Comparison of ENCODE assay signal across 11 mouse cellular contexts in genomic region chr4:101252781-101253622, GRCm38 (mm10). TPM values are rescaled to one million over a fixed set of nuclear protein-coding genes. Genes with fewer than 3 reads are reported as not detected.
DNase-seq lines count a peak whose midpoint lies in the region; ATAC-seq and TF ChIP-seq lines count a peak whose summit lies in the region.
"Had no signal": no experiment of that assay in that cellular context is flagged by ENCODE, and none has a peak within 500 bp of the region (broad histone marks: within the 10 kb centered on the region; RNA-seq: fewer than 3 reads in every experiment).

No protein-coding gene starts in this region.

- no peaks in the 10 kb centered on the region for H3K27me3 ChIP-seq in forebrain, embryonic 11.5 days (ENCODE audit: control insufficient read depth, insufficient read depth, low read length)

- peak; percentile 36 for DNase-seq in kidney, adult 9 months
- DNase-seq in kidney, postnatal 10 days: no peak
- DNase-seq in T-cell, adult 2 months (ENCODE audit: low spot score): peak; percentile 29
- peak; percentile 62 for DNase-seq in induced T-regulatory cell, adult 2 months (ENCODE audit: low read depth)
- peak; percentile 62 for DNase-seq in naive thymus-derived CD4-positive, alpha-beta T cell, adult 2 months (ENCODE audit: low read depth)
- no peak for DNase-seq in embryo, embryonic 10.5 days (ENCODE audit: low spot score)
- no peak for DNase-seq in forebrain, embryonic 11.5 days (ENCODE audit: low spot score)
- DNase-seq in lung, adult 2 months: no peak
- DNase-seq: adrenal gland, adult 8-10 months; kidney, postnatal 25 days had no signal

- H3K27ac ChIP-seq in forebrain, embryonic 11.5 days (ENCODE audit: low read depth, low read length): no peak overlapping the region

- no peaks in the 10 kb centered on the region for H3K36me3 ChIP-seq in forebrain, embryonic 11.5 days (ENCODE audit: control insufficient read depth, insufficient read depth, low read length)

- ATAC-seq in forebrain, embryonic 11.5 days (replicated peaks; ENCODE audit: low FRiP score): no peak
- ATAC-seq: hindbrain, embryonic 16.5 days had no signal

- H3K4me1 ChIP-seq in forebrain, embryonic 11.5 days (replicated peaks; ENCODE audit: control insufficient read depth, insufficient read depth, low read length): no peaks in the 10 kb centered on the region
- H3K4me1 ChIP-seq in lung, adult 2 months (ENCODE audit: control insufficient read depth, insufficient read depth, low read length): peaks cover 34% of the 10 kb centered on the region

- no peak overlapping the region for H3K4me3 ChIP-seq in forebrain, embryonic 11.5 days (ENCODE audit: low read depth, low read length)
- H3K4me3 ChIP-seq in lung, adult 2 months (replicated peaks; ENCODE audit: extremely low read depth, low read depth, low read length): no peak overlapping the region

- H3K4me2 ChIP-seq in forebrain, embryonic 11.5 days (ENCODE audit: low read depth, low read length, severe bottlenecking): no peak overlapping the region

- 78% methylated on average over 13 of the region's 13 CpGs for WGBS in forebrain, embryonic 11.5 days
- WGBS in lung, adult 2 months: 36% methylated on average over 13 of the region's 13 CpGs

- TF ChIP-seq CTCF in lung, adult 2 months (IDR thresholded peaks at IDR 0.05; ENCODE audit: insufficient read depth, low read length): no peak

- H3K9me3 ChIP-seq in forebrain, embryonic 11.5 days (ENCODE audit: control insufficient read depth, low read length): no peaks in the 10 kb centered on the region

- no peak for TF ChIP-seq POLR2A in lung, adult 2 months (IDR thresholded peaks at IDR 0.05; ENCODE audit: borderline replicate concordance, extremely low read depth, low read depth, low read length)

- no peak overlapping the region for H3K9ac ChIP-seq in forebrain, embryonic 11.5 days (ENCODE audit: low read length)

RNA-seq across cellular contexts. Expression of gene Jak1, which starts 12.1 kb away (rescaled TPM):
- 46.6 and 46.7 TPM in 2 replicates for polyA plus RNA-seq in forebrain, embryonic 11.5 days (2014; fragmentation: Nextera tagmentation; extraction: Ambion mirVana)
- polyA plus RNA-seq in lung, adult 2 months (2012; rRNA removed): 45.2 and 55.1 TPM in 2 replicates

Comparison
In these comparisons a context has a peak if more than half of its experiments do, and no peak if none do; other contexts are left out.
1. DNase-seq: peak in kidney, adult 9 months (single experiment), T-cell, adult 2 months (single experiment), induced T-regulatory cell, adult 2 months (single experiment) and naive thymus-derived CD4-positive, alpha-beta T cell, adult 2 months (single experiment); none in kidney, postnatal 10 days (single experiment), embryo, embryonic 10.5 days (single experiment), forebrain, embryonic 11.5 days (single experiment) and lung, adult 2 months (single experiment).